In the genomic region with DNA sequence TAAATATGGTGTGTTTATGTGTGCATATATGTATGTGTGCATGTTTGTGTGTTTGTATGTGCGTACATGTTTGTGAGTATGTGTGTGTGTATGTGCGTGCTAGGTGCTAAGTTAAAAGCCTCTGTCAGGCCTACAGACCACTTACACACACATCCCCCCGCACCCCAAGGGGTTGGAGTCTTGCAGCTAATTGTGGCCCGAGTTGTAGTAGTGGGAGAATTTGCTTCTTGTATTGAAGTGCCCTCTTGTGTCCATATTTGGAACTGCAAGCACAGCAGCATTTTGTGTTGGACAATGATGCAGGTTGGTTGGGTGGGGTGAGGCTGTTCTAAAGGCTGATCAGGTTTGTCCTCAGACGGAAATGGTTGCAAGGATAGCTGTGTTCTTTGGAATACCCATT, we compare ENCODE assay signal across 9 mouse cellular contexts. TPM values are rescaled to one million over a fixed set of nuclear protein-coding genes. Genes with fewer than 3 reads are reported as not detected.
DNase-seq lines count a peak whose midpoint lies in the region; ATAC-seq lines count a peak whose summit lies in the region.
"Had no signal": no experiment of that assay in that cellular context is flagged by ENCODE, and none has a peak within 500 bp of the region (broad histone marks: within the 10 kb centered on the region; RNA-seq: fewer than 3 reads in every experiment).

No protein-coding gene starts in this region.

- intact Hi-C loops in gastrocnemius, postnatal 36 days (cut with DNase I): loop anchor here (1.0 kb wide), 1 partner anchor 66 kb away; no protein-coding TSS in a partner anchor

- H3K4me1 ChIP-seq in liver, embryonic 13.5 days (replicated peaks): no peaks in the 10 kb centered on the region

- no peaks in the 10 kb centered on the region for H3K9me3 ChIP-seq in liver, embryonic 13.5 days (replicated peaks)

- no peak overlapping the region for H3K9ac ChIP-seq in liver, embryonic 13.5 days

- WGBS in liver, embryonic 13.5 days (ENCODE audit: insufficient replicate concordance): 29% methylated on average over 5 of the region's 5 CpGs

- no peak for ATAC-seq in liver, embryonic 13.5 days (ENCODE audit: low read depth)

- H3K36me3 ChIP-seq in liver, embryonic 13.5 days: no peaks in the 10 kb centered on the region

- no peak overlapping the region for H3K27ac ChIP-seq in liver, embryonic 13.5 days

- H3K27me3 ChIP-seq in liver, embryonic 13.5 days: no peaks in the 10 kb centered on the region

- H3K4me3 ChIP-seq in liver, embryonic 13.5 days (replicated peaks): no peak overlapping the region

- peak; percentile 92 for DNase-seq in CD4-positive, CD25-positive, alpha-beta regulatory T cell, adult 2 months (ENCODE audit: low read depth, low spot score)
- peak; percentile 46 for DNase-seq in WW6 (ENCODE audit: low read depth, low spot score)
- peak; percentile 56 to 83 for DNase-seq in cerebellum, postnatal 36 days
- DNase-seq in gastrocnemius, postnatal 36 days: peak; percentile 45 to 63
- DNase-seq in kidney, postnatal 10 days: peak; percentile 84
- DNase-seq in liver, embryonic 13.5 days: peak; percentile 31
- DNase-seq in retina, postnatal 7 days (ENCODE audit: low read depth, low spot score): peak; percentile 65
- DNase-seq in urinary bladder, postnatal 36 days (ENCODE audit: low spot score in 2 of 2): peak; percentile 62 to 64

- H3K4me2 ChIP-seq in liver, embryonic 13.5 days: no peak overlapping the region

RNA-seq across cellular contexts. Expression of gene Ifi27l2b, which starts 35.7 kb away (rescaled TPM):
- not detected for total RNA-seq in gastrocnemius, postnatal 36 days (2021)
- polyA plus RNA-seq in liver, embryonic 13.5 days (2015; fragmentation: Nextera tagmentation; extraction: Ambion mirVana): not detected in 2 replicates
- total RNA-seq: left cerebral cortex, adult 8-10 months had no signal

RNA-seq across cellular contexts. Expression of gene Ppp4r4, which starts 39.3 kb away (rescaled TPM):
- total RNA-seq in gastrocnemius, postnatal 36 days (2021): under 1 TPM; 0.15 to 0.25 TPM
- 1.1 and 1.4 TPM in 2 replicates for polyA plus RNA-seq in liver, embryonic 13.5 days (2015; fragmentation: Nextera tagmentation; extraction: Ambion mirVana)

RNA-seq across cellular contexts. Expression of gene Ifi27l2a, which starts 49.3 kb away (rescaled TPM):
- 10 to 100 TPM in 1 of 2 experiments, 1 to 10 TPM in 1; 7.6 to 33.2 TPM for total RNA-seq in gastrocnemius, postnatal 36 days (2021)
- polyA plus RNA-seq in liver, embryonic 13.5 days (2015; fragmentation: Nextera tagmentation; extraction: Ambion mirVana): 3.7 and 4.7 TPM in 2 replicates

RNA-seq across cellular contexts. Expression of gene Ifi27, which starts 58.8 kb away (rescaled TPM):
- 10 to 100 TPM; 48.9 to 70.6 TPM for total RNA-seq in gastrocnemius, postnatal 36 days (2021)
- polyA plus RNA-seq in liver, embryonic 13.5 days (2015; fragmentation: Nextera tagmentation; extraction: Ambion mirVana): 15.6 and 15.9 TPM in 2 replicates

Comparison
In these comparisons a context has a peak if more than half of its experiments do, and no peak if none do; other contexts are left out.
1. DNase-seq: peak in every context shown above with its lines; median percentile 92 in CD4-positive, CD25-positive, alpha-beta regulatory T cell, adult 2 months; 84 in kidney, postnatal 10 days; 70 in cerebellum, postnatal 36 days; 65 in retina, postnatal 7 days; 63 in urinary bladder, postnatal 36 days; 54 in gastrocnemius, postnatal 36 days; 46 in WW6; 31 in liver, embryonic 13.5 days.